Mouse (Mus musculus) lung, embryonic 14.5 days (tissue): ENCODE data around the gene Cpt2. TPM values are rescaled to one million over a fixed set of nuclear protein-coding genes. Genes with fewer than 3 reads are reported as not detected.
A peak's percentile ranks its signal among the peaks of the same experiment; 100 is the strongest.

Experiments
- ATAC-seq: fragments of 200-750 bp; cut with Nextera tagmentation; 2 replicates; pipeline ENCODE4 v1.8.0; 2017; ENCODE audit warnings: mild to moderate bottlenecking, moderate TSS enrichment, moderate library complexity; ENCODE audit not compliant: insufficient read depth
- DNase-seq: peaks from one replicate; pipeline ENCODE4 v3.0.0-alpha.2; 2015
- H3K27ac ChIP-seq: fragments of 300-500 bp; sonication (generic); 2 replicates; pipeline ENCODE4 v1.5.1; 2014; ENCODE audit warnings: low read depth, mild to moderate bottlenecking, moderate library complexity
- H3K27me3 ChIP-seq: fragments of 300-500 bp; sonication (generic); 2 replicates; pipeline ENCODE4 v1.6.1; 2014; ENCODE audit warnings: low read length, control low read depth; ENCODE audit not compliant: insufficient read depth
- H3K36me3 ChIP-seq: fragments of 300-500 bp; sonication (generic); 2 replicates; pipeline ENCODE4 v1.6.1; 2014; ENCODE audit warnings: control low read depth; ENCODE audit not compliant: insufficient read depth
- H3K4me1 ChIP-seq: fragments of 300-500 bp; sonication (generic); 2 replicates; pipeline ENCODE4 v1.6.1; 2014; ENCODE audit warnings: antibody characterized with exemption, control low read depth; ENCODE audit not compliant: insufficient read depth
- H3K4me2 ChIP-seq: fragments of 300-500 bp; sonication (generic); 2 replicates; pipeline ENCODE4 v1.6.1; 2014; ENCODE audit warnings: mild to moderate bottlenecking
- H3K4me3 ChIP-seq: fragments of 300-500 bp; sonication (generic); 2 replicates; pipeline ENCODE4 v1.5.1; 2014; ENCODE audit warnings: low read depth, low read length
- H3K9ac ChIP-seq: fragments of 300-500 bp; sonication (generic); 2 replicates; pipeline ENCODE4 v1.6.1; 2014
- H3K9me3 ChIP-seq: fragments of 300-500 bp; sonication (generic); 2 replicates; pipeline ENCODE4 v1.6.1; 2016; ENCODE audit warnings: low read depth, low read length, control low read depth
- CTCF ChIP-seq: IDR thresholded peaks from 2 replicates; pipeline ENCODE4 v1.5.1; 2016; ENCODE audit warnings: antibody characterized with exemption, low read depth
- WGBS: fragments of 180-500 bp; shearing (Covaris S2); extraction: QIAGEN DNeasy Blood & Tissue Kit; methylation state at CpG from one replicate; pipeline ENCODE4 v1.1.7; 2014; 5-methylcytosine and 5-hydroxymethylcytosine counted together
- polyA plus RNA-seq: library from polyadenylated mRNA; unstranded; fragments of >200 nt; fragmentation: Nextera tagmentation; extraction: Ambion mirVana; gene quantifications from 2 replicates; pipeline ENCODE4 v1.2.1, GENCODE M21; 2014

Gene Cpt2
- polyA plus RNA-seq, 1 experiment from 2014 or later = 40.2 TPM

DNA sequence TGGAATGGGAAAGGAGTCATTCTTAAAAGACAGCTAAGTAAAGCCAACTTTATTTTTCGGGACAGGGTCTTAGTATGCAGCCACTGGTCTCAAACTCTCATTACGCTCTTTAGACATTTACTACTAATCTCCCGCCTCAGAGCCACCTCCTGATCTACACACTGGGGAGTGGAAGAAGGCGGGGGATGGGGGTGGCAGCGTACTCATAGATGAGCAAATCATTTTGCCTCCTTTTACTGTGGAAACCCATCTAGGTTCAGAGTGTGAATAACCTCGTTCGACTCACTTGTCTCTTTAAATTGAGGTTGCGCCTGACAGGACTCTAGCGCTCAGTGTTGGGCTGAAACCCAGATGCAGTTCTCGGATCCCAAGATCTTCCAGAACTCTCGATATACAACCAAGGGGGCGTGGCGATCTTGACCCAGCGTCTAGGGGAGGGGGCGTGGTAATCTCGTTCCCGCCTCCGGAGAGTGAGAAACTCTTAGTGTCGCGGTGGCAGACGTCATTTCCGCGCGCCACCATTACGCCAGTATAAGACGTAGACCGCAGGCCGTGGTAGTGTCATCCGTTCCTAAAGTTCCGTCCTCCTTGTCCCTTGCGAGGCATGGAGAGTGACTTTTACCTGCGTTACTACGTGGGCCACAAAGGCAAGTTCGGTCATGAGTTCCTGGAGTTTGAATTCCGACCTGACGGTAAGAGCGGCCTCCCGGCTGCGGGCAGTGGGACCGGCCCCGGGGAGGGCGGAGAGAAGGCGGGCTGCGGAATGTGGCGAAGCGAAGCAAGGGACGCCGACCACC, 44.0 kb downstream of the Cpt2 start, which contains the start of gene Magoh:
TSS of gene Magoh (plus strand) at position 502 of the 797 bp plus-strand sequence.
- H3K9ac ChIP-seq = peak within 1 kb of the TSS; percentile 88
- peak; percentile 95 for ATAC-seq
- 2% methylated on average over 48 of the region's 48 CpGs for WGBS
- peaks cover 35% of the 10 kb centered on the region for H3K36me3 ChIP-seq
- peak within 1 kb of the TSS; percentile 76 for H3K27ac ChIP-seq
- H3K4me1 ChIP-seq = 0 out of 2 replicates have a peak, but pooled peaks cover 3% of the 10 kb centered on the region
- no peaks in the 10 kb centered on the region for H3K27me3 ChIP-seq
- peak; percentile 100 for DNase-seq
- peak within 1 kb of the TSS; percentile 84 for H3K4me2 ChIP-seq
- H3K4me3 ChIP-seq = peak within 1 kb of the TSS; percentile 75
- H3K9me3 ChIP-seq = no peaks in the 10 kb centered on the region
- TF ChIP-seq CTCF = no peak

DNA sequence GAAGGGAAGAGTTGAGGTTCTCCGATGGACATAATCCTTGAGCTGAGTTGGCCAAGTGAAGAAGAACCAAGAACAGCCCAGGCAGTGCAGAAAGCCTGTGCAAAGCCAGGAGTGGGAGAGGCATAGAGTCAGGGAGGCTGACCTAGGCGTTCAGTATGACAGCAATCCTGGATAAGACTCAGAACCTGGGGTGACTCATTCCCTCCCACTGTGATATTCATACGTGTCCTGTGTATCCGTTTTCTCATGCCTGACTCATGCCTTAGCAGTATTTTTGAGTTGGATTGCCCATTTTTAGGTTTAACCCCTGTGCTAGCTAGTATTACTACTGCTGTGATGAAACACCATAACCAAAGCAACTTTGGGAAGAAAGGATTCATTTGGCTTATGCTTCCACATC, 58.5 kb downstream of the Cpt2 start:
- H3K4me2 ChIP-seq = no peak overlapping the region
- H3K9ac ChIP-seq = no peak overlapping the region
- no peak for TF ChIP-seq CTCF
- no peak for DNase-seq
- WGBS = 87% methylated on average over 4 of the region's 4 CpGs
- no peaks in the 10 kb centered on the region for H3K27me3 ChIP-seq
- H3K9me3 ChIP-seq = no peaks in the 10 kb centered on the region
- H3K36me3 ChIP-seq = no peaks in the 10 kb centered on the region
- H3K27ac ChIP-seq = no peak overlapping the region
- no peak for ATAC-seq
- no peaks in the 10 kb centered on the region for H3K4me1 ChIP-seq
- no peak overlapping the region for H3K4me3 ChIP-seq

DNA sequence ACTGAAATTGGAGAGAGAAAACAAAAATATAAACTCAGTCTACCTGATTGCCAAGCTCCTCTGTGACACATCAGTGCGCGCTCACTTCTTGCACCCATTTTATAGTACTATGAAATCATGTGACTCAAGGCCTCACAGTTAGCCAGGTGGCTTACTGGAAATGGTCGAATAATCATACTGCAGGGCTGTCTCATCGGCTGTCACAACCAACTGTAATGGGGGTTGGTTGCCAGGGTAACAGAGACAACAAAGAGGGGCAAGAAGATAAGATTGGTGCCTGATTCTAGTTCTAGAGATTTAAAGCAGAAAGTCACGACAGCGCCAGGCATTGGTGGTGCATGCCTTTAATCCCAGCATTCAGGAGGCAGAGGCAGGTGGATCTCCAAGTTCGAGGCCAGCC, 64.4 kb downstream of the Cpt2 start:
- Histone ChIP-seq H3K36me3 (no peaks in the 10 kb centered on the region), H3K4me3 (no peak overlapping the region), H3K9me3 (no peaks in the 10 kb centered on the region), H3K9ac (no peak overlapping the region), H3K4me1 (no peaks in the 10 kb centered on the region), H3K27ac (no peak overlapping the region), H3K27me3 (no peaks in the 10 kb centered on the region), H3K4me2 (no peak overlapping the region)
- DNase-seq = no peak
- WGBS = 81% methylated on average over 7 of the region's 7 CpGs
- ATAC-seq = no peak
- no peak for TF ChIP-seq CTCF

DNA sequence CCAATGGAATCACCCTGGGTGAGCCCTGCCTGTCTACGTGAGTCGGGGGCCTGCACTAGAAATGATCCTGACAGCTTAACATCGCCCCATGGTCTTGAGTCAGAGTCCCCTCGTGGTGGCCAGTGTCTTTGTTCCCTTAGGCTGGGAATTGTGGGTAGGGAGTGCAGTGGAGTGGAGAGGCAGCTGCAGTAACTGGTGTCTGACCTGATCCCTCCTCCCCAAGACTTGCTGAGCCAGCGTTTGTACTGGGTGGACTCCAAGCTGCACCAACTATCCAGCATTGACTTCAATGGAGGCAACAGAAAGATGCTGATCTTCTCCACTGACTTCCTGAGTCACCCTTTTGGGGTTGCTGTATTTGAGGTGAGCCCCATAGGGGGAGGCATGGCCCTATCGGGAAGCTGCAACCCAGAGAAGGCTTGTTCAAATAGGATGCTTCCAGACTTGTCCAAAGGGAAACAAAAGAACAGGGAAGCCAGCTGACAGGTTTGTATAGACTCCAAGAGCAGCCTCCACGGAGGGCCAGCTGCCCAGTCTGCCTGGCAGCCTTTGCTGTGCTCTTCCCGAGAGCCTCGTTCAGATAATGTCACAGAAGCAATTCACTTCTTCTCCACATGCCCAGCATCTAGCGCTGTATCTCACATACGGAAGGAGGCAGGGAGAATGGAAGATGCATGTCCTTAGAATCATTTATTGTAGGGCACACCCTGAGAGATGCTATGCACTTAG, 66.3 kb downstream of the Cpt2 start:
- DNase-seq (no peak), ATAC-seq (no peak)
- Histone ChIP-seq H3K4me3 (no peak overlapping the region), H3K9ac (no peak overlapping the region), H3K4me2 (no peak overlapping the region), H3K4me1 (no peaks in the 10 kb centered on the region), H3K9me3 (no peaks in the 10 kb centered on the region), H3K36me3 (no peaks in the 10 kb centered on the region), H3K27me3 (no peaks in the 10 kb centered on the region), H3K27ac (no peak overlapping the region)
- TF ChIP-seq CTCF = no peak
- 69% methylated on average over 11 of the region's 11 CpGs for WGBS

Other genes starting within 250 kb of the Cpt2 start
- gene Dmrtb1, start 239.4 kb downstream of the Cpt2 start, polyA plus RNA-seq = not detected in 2 replicates
- 1.2 and 1.9 TPM in 2 replicates for gene Lrp8, start 121.3 kb downstream of the Cpt2 start, polyA plus RNA-seq
- 219 and 232 TPM in 2 replicates for gene Magoh, start 43.9 kb downstream of the Cpt2 start, polyA plus RNA-seq
- 138 and 139 TPM in 2 replicates for gene 0610037L13Rik, start 33.8 kb downstream of the Cpt2 start, polyA plus RNA-seq
- gene Slc1a7, start 44.7 kb upstream of the Cpt2 start, polyA plus RNA-seq = 0.05 and 0.09 TPM in 2 replicates
- 3.5 TPM in 2 replicates for gene Podn, start 172.8 kb upstream of the Cpt2 start, polyA plus RNA-seq
- 239 and 248 TPM in 2 replicates for gene Scp2, start 221.4 kb upstream of the Cpt2 start, polyA plus RNA-seq
- 43.4 and 44.3 TPM in 2 replicates for gene Echdc2, start 241.8 kb upstream of the Cpt2 start, polyA plus RNA-seq